Mouse (Mus musculus) MEL (cell line): ENCODE results near the gene Hcfc2.

Experiments
- CTCF ChIP-seq, 3 experiments: IDR thresholded peaks in 2 of 3; conservative IDR thresholded peaks in 1 of 3; 2 replicates each; pipeline ENCODE4 v1.5.1; 2011 to 2012; ENCODE audit warnings: low read length in 3 of 3, low read depth in 2 of 3, mild to moderate bottlenecking in 2 of 3, improper control_type of control experiment in 1 of 3, inconsistent platforms in 1 of 3, mixed read lengths in 1 of 3, moderate library complexity in 1 of 3; ENCODE audit not compliant: control insufficient read depth in 1 of 3, insufficient read depth in 1 of 3, poor library complexity in 1 of 3, severe bottlenecking in 1 of 3
- E2F4 ChIP-seq: IDR thresholded peaks from 2 replicates; pipeline ENCODE4 v1.6.1; 2011; ENCODE audit warnings: low read depth, low read length, improper control_type of control experiment, borderline replicate concordance
- EP300 ChIP-seq, 2 experiments: IDR thresholded peaks; 2 replicates each; pipeline ENCODE4 v1.6.1; 2011; ENCODE audit warnings: improper control_type of control experiment in 2 of 2, low read length in 2 of 2, low read depth in 1 of 2, mild to moderate bottlenecking in 1 of 2
- GATA1 ChIP-seq: IDR thresholded peaks from 2 replicates; pipeline ENCODE4 v1.6.1; 2011; ENCODE audit warnings: low read depth, low read length, improper control_type of control experiment
- MXI1 ChIP-seq: IDR thresholded peaks from 2 replicates; pipeline ENCODE4 v1.6.1; 2011; ENCODE audit warnings: mild to moderate bottlenecking, low read depth, low read length, improper control_type of control experiment
- MYB ChIP-seq: IDR thresholded peaks from 2 replicates; pipeline ENCODE4 v1.6.1; 2011; ENCODE audit warnings: mild to moderate bottlenecking, low read depth, low read length, improper control_type of control experiment
- NRF1 ChIP-seq: IDR thresholded peaks from 2 replicates; pipeline ENCODE4 v1.6.1; 2014; ENCODE audit warnings: low read depth, mild to moderate bottlenecking, inconsistent platforms, low read length, improper control_type of control experiment, moderate library complexity; ENCODE audit not compliant: poor library complexity, insufficient read depth, severe bottlenecking
- TAL1 ChIP-seq: IDR thresholded peaks from 2 replicates; pipeline ENCODE4 v1.6.1; 2012; ENCODE audit warnings: mild to moderate bottlenecking, inconsistent platforms, low read length, moderate library complexity, mixed read lengths
- UBTF ChIP-seq: IDR thresholded peaks from 2 replicates; pipeline ENCODE4 v1.6.1; 2012; ENCODE audit warnings: low read depth, mild to moderate bottlenecking, inconsistent platforms, low read length, improper control_type of control experiment, moderate library complexity, borderline replicate concordance; ENCODE audit not compliant: insufficient read depth
- USF2 ChIP-seq, 2 experiments: IDR thresholded peaks; 2 replicates each; pipeline ENCODE4 v1.6.1; 2011 to 2012; ENCODE audit warnings: improper control_type of control experiment in 2 of 2, low read length in 2 of 2, borderline replicate concordance in 1 of 2, inconsistent platforms in 1 of 2, low read depth in 1 of 2, mild to moderate bottlenecking in 1 of 2; ENCODE audit not compliant: insufficient read depth in 1 of 2
- ZC3H11A ChIP-seq: IDR thresholded peaks from 2 replicates; pipeline ENCODE4 v1.6.1; 2012; ENCODE audit warnings: low read depth, mild to moderate bottlenecking, inconsistent platforms, low read length, improper control_type of control experiment
- ZNF384 ChIP-seq: IDR thresholded peaks from 2 replicates; pipeline ENCODE4 v1.6.1; 2012; ENCODE audit warnings: low read depth, mild to moderate bottlenecking, inconsistent platforms, low read length, improper control_type of control experiment

DNA sequence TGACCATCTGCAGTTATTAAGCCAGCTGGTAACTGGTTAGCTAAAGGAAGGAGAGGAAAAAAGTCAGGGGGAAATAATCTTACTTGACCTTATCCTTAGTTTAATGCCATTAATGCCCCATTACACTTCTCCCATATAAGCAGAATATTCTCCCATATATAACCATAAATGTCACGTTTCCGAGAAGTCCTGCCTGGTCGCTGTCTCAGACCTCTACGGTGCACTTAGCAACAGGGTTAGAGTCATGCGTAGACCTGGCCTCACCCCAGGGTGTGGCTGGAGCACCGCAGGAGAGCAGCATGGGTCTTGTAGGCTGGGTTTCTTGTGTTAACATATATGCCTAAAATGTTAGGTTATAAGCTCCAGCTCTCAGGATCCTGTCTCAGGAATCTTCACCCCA lies 54.8 kb downstream of the Hcfc2 start:
- TF ChIP-seq NRF1 (no peak), ZC3H11A (no peak), GATA1 (no peak), MXI1 (no peak), CTCF (IDR thresholded peaks at IDR 0.05 in 2 of 3, conservative IDR thresholded peaks at IDR 0.05 in 1 of 3; ENCODE audit: control insufficient read depth in 1 of 3, insufficient read depth in 1 of 3, low read depth in 2 of 3, low read length in 3 of 3, poor library complexity in 1 of 3, severe bottlenecking in 1 of 3) (no peak), USF2 (IDR thresholded peaks at IDR 0.05; ENCODE audit: borderline replicate concordance in 1 of 2, insufficient read depth in 1 of 2, low read depth in 1 of 2, low read length in 2 of 2) (no peak), EP300 (IDR thresholded peaks at IDR 0.05; ENCODE audit: low read depth in 1 of 2, low read length in 2 of 2) (no peak), ZNF384 (no peak), E2F4 (no peak), MYB (no peak), UBTF (no peak), TAL1 (no peak)
